Mouse (Mus musculus): ENCODE data around the gene Deaf1.

DNA sequence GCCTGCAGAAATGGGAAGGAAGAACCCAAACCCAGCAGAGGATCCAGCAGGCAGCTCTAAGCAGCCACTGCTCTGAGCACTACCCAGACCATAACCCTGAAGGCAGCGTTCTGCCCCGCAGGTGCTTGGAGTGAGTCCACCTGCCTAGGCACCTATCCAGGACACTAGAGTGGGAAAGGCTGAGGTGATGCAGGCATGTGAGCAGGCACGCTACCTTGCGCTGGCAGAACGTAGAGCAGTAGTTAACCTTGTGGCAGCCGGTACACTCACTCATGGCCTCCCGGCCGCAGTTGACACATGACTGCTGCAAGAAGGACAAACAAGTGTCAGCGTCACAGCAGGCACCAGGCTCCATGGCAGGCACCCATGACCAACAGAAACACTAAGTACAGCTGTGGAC, 26.1 kb downstream of the Deaf1 start:
- TF ChIP-seq CTCF (IDR thresholded peaks at IDR 0.05; ENCODE audit: low read depth) (no peak), EP300 (IDR thresholded peaks at IDR 0.05; ENCODE audit: low read depth) (no peak)
